Mouse (Mus musculus) lung, postnatal 0 days (tissue): ENCODE measurements at regions not wholly inside any gene's neighbourhood (a gene's known extent, or its start where the extent isn't known, plus 50 kb on each side); places are given as distances from the start of the nearest gene placed in this dataset.

Source experiments
- CTCF ChIP-seq: IDR thresholded peaks from 2 replicates; pipeline ENCODE4 v1.5.1; 2016; ENCODE audit warnings: antibody characterized with exemption, mild to moderate bottlenecking
- EP300 ChIP-seq: IDR thresholded peaks from 2 replicates; pipeline ENCODE4 v1.6.1; 2016; ENCODE audit warnings: antibody characterized with exemption, mild to moderate bottlenecking, control low read depth

DNA sequence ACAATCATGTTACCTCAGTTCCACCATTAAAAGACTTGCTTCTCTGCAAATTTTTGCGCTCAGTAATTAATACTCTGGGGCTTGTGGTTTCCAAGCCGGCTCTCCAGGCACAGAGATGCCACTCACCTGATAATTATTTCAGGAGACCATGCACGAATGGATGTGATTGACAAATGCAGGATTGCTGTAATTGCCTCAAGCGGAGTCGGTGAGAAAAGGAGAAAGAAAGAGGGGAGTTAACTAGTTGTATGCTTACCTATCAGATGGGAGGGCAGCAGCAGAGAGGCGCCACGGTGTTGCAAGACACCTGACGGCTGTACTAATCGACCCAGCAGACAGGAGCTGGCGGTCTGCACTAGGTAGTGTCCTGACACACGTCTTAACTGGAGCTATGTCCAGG, 513.4 kb upstream of the Mki67 start:
- TF ChIP-seq EP300 (no peak), CTCF (no peak)
